Mouse (Mus musculus): ENCODE results near the gene Igfn1. TPM values are rescaled to one million over a fixed set of nuclear protein-coding genes. Genes with fewer than 3 reads are reported as not detected.

Igfn1 gene
- polyA plus RNA-seq, 1 experiment from 2014 or later = 0.04 TPM

GRCm38 (mm10) chr1:135929876-135930275 lies 76.3 kb downstream of the Igfn1 start:
- Histone ChIP-seq H3K4me1 (ENCODE audit: control insufficient read depth, insufficient read depth, low read length) (no peaks in the 10 kb centered on the region), H3K9ac (ENCODE audit: low read length) (no peak overlapping the region), H3K4me3 (ENCODE audit: low read depth, low read length) (no peak overlapping the region), H3K36me3 (ENCODE audit: control insufficient read depth, insufficient read depth, low read length) (no peaks in the 10 kb centered on the region), H3K27me3 (ENCODE audit: control insufficient read depth, insufficient read depth, low read length) (no peaks in the 10 kb centered on the region), H3K9me3 (ENCODE audit: control insufficient read depth, low read length) (no peaks in the 10 kb centered on the region), H3K4me2 (no peak overlapping the region), H3K27ac (ENCODE audit: low read depth, low read length) (no peak overlapping the region)
- DNase-seq (ENCODE audit: low spot score, missing footprints) (no peak), ATAC-seq (ENCODE audit: low FRiP score) (no peak)
- WGBS = 58% methylated on average over 3 of the region's 3 CpGs

GRCm38 (mm10) chr1:135925848-135926247 lies 80.3 kb downstream of the Igfn1 start:
- Histone ChIP-seq H3K9me3 (ENCODE audit: control insufficient read depth, low read length) (no peaks in the 10 kb centered on the region), H3K27me3 (ENCODE audit: control insufficient read depth, insufficient read depth, low read length) (peaks cover 3% of the 10 kb centered on the region; the same call in 1 of the 2 replicates), H3K27ac (ENCODE audit: low read depth, low read length) (no peak overlapping the region), H3K36me3 (ENCODE audit: control insufficient read depth, insufficient read depth, low read length) (no peaks in the 10 kb centered on the region), H3K9ac (ENCODE audit: low read length) (no peak overlapping the region), H3K4me3 (ENCODE audit: low read depth, low read length) (no peak overlapping the region), H3K4me1 (ENCODE audit: control insufficient read depth, insufficient read depth, low read length) (no peaks in the 10 kb centered on the region), H3K4me2 (no peak overlapping the region)
- 73% methylated on average over 5 of the region's 5 CpGs for WGBS
- ATAC-seq (ENCODE audit: low FRiP score) = no peak
- no peak for DNase-seq (ENCODE audit: low spot score, missing footprints)

GRCm38 (mm10) chr1:135924377-135924994 lies 81.7 kb downstream of the Igfn1 start:
- Histone ChIP-seq H3K36me3 (ENCODE audit: control insufficient read depth, insufficient read depth, low read length) (no peaks in the 10 kb centered on the region), H3K4me3 (ENCODE audit: low read depth, low read length) (no peak overlapping the region), H3K27me3 (ENCODE audit: control insufficient read depth, insufficient read depth, low read length) (peaks cover 16% of the 10 kb centered on the region), H3K4me1 (ENCODE audit: control insufficient read depth, insufficient read depth, low read length) (no peaks in the 10 kb centered on the region), H3K27ac (ENCODE audit: low read depth, low read length) (no peak overlapping the region), H3K4me2 (no peak overlapping the region), H3K9me3 (ENCODE audit: control insufficient read depth, low read length) (no peaks in the 10 kb centered on the region), H3K9ac (ENCODE audit: low read length) (no peak overlapping the region)
- ATAC-seq (ENCODE audit: low FRiP score) (no peak), DNase-seq (ENCODE audit: low spot score, missing footprints) (peak; percentile 35)
- WGBS = 77% methylated on average over 5 of the region's 5 CpGs

- Histone ChIP-seq H3K4me1 (ENCODE audit: control insufficient read depth, insufficient read depth, low read length) (peaks cover 5% of the 10 kb centered on the region; the same call in 1 of the 2 replicates), H3K9ac (ENCODE audit: low read length) (no peak overlapping the region), H3K4me3 (ENCODE audit: low read depth, low read length) (no peak overlapping the region), H3K27ac (ENCODE audit: low read depth, low read length) (no peak overlapping the region), H3K4me2 (no peak overlapping the region), H3K27me3 (ENCODE audit: control insufficient read depth, insufficient read depth, low read length) (peaks cover 28% of the 10 kb centered on the region), H3K36me3 (ENCODE audit: control insufficient read depth, insufficient read depth, low read length) (no peaks in the 10 kb centered on the region), H3K9me3 (ENCODE audit: control insufficient read depth, low read length) (no peaks in the 10 kb centered on the region)
- ATAC-seq (ENCODE audit: low FRiP score) (no peak), DNase-seq (ENCODE audit: low spot score, missing footprints) (no peak)
- WGBS = 80% methylated on average over 7 of the region's 7 CpGs
Observed at GRCm38 (mm10) chr1:135923229-135923628, 82.9 kb downstream of the Igfn1 start.

GRCm38 (mm10) chr1:135918644-135919407 lies 87.3 kb downstream of the Igfn1 start, which contains the start of gene Pkp1:
Gene Pkp1, minus strand, starts transcription at chr1:135919207.
- Histone ChIP-seq H3K9ac (ENCODE audit: low read length) (no peak within 1 kb of the TSS), H3K4me2 (peak within 1 kb of the TSS; percentile 30), H3K27ac (ENCODE audit: low read depth, low read length) (no peak within 1 kb of the TSS), H3K27me3 (ENCODE audit: control insufficient read depth, insufficient read depth, low read length) (peaks cover 43% of the 10 kb centered on the region), H3K9me3 (ENCODE audit: control insufficient read depth, low read length) (no peaks in the 10 kb centered on the region), H3K36me3 (ENCODE audit: control insufficient read depth, insufficient read depth, low read length) (no peaks in the 10 kb centered on the region), H3K4me1 (ENCODE audit: control insufficient read depth, insufficient read depth, low read length) (peaks cover 5% of the 10 kb centered on the region; the same call in 1 of the 2 replicates), H3K4me3 (ENCODE audit: low read depth, low read length) (peak within 1 kb of the TSS; percentile 5; the same call in 1 of the 2 replicates)
- DNase-seq (ENCODE audit: low spot score, missing footprints) (peak; percentile 87), ATAC-seq (ENCODE audit: low FRiP score) (no peak)
- WGBS = under 1% methylated on average over 67 of the region's 67 CpGs

GRCm38 (mm10) chr1:135917206-135917605 lies 88.9 kb downstream of the Igfn1 start:
- Histone ChIP-seq H3K9me3 (ENCODE audit: control insufficient read depth, low read length) (no peaks in the 10 kb centered on the region), H3K27me3 (ENCODE audit: control insufficient read depth, insufficient read depth, low read length) (peaks cover 43% of the 10 kb centered on the region), H3K4me3 (ENCODE audit: low read depth, low read length) (no peak overlapping the region), H3K9ac (ENCODE audit: low read length) (no peak overlapping the region), H3K27ac (ENCODE audit: low read depth, low read length) (no peak overlapping the region), H3K4me2 (no peak overlapping the region), H3K4me1 (ENCODE audit: control insufficient read depth, insufficient read depth, low read length) (peaks cover 5% of the 10 kb centered on the region; the same call in 1 of the 2 replicates), H3K36me3 (ENCODE audit: control insufficient read depth, insufficient read depth, low read length) (no peaks in the 10 kb centered on the region)
- DNase-seq (ENCODE audit: low spot score, missing footprints) = no peak
- WGBS = 2% methylated on average over 5 of the region's 5 CpGs
- ATAC-seq (ENCODE audit: low FRiP score) = no peak

GRCm38 (mm10) chr1:135916486-135917058 lies 89.6 kb downstream of the Igfn1 start:
- Histone ChIP-seq H3K27me3 (ENCODE audit: control insufficient read depth, insufficient read depth, low read length) (peaks cover 43% of the 10 kb centered on the region), H3K4me2 (no peak overlapping the region), H3K4me3 (ENCODE audit: low read depth, low read length) (no peak overlapping the region), H3K4me1 (ENCODE audit: control insufficient read depth, insufficient read depth, low read length) (peaks cover 5% of the 10 kb centered on the region; the same call in 1 of the 2 replicates), H3K27ac (ENCODE audit: low read depth, low read length) (no peak overlapping the region), H3K9me3 (ENCODE audit: control insufficient read depth, low read length) (no peaks in the 10 kb centered on the region), H3K9ac (ENCODE audit: low read length) (no peak overlapping the region), H3K36me3 (ENCODE audit: control insufficient read depth, insufficient read depth, low read length) (no peaks in the 10 kb centered on the region)
- no peak for ATAC-seq (ENCODE audit: low FRiP score)
- WGBS = 33% methylated on average over 5 of the region's 5 CpGs
- DNase-seq (ENCODE audit: low spot score, missing footprints) = peak; percentile 17

- H3K9ac ChIP-seq (ENCODE audit: low read length) = no peak overlapping the region
- 81% methylated on average over 4 of the region's 4 CpGs for WGBS
- no peak for DNase-seq (ENCODE audit: low spot score, missing footprints)
Observed at GRCm38 (mm10) chr1:135913657-135914056, 92.5 kb downstream of the Igfn1 start.

GRCm38 (mm10) chr1:135909381-135909780 lies 96.8 kb downstream of the Igfn1 start:
- ATAC-seq (ENCODE audit: low FRiP score) = no peak
- 12% methylated on average over 6 of the region's 6 CpGs for WGBS
- H3K27ac ChIP-seq (ENCODE audit: low read depth, low read length) = no peak overlapping the region
- no peak overlapping the region for H3K4me2 ChIP-seq
- no peaks in the 10 kb centered on the region for H3K4me1 ChIP-seq (ENCODE audit: control insufficient read depth, insufficient read depth, low read length)
- no peak overlapping the region for H3K9ac ChIP-seq (ENCODE audit: low read length)
- H3K4me3 ChIP-seq (ENCODE audit: low read depth, low read length) = no peak overlapping the region
- no peak for DNase-seq (ENCODE audit: low spot score, missing footprints)
- no peaks in the 10 kb centered on the region for H3K27me3 ChIP-seq (ENCODE audit: control insufficient read depth, insufficient read depth, low read length)
- H3K36me3 ChIP-seq (ENCODE audit: control insufficient read depth, insufficient read depth, low read length) = no peaks in the 10 kb centered on the region
- H3K9me3 ChIP-seq (ENCODE audit: control insufficient read depth, low read length) = no peaks in the 10 kb centered on the region

More at GRCm38 (mm10) chr1:135913657-135914056, 92.5 kb downstream of the Igfn1 start:
- Histone ChIP-seq H3K4me2 (no peak overlapping the region), H3K36me3 (ENCODE audit: control insufficient read depth, insufficient read depth, low read length) (no peaks in the 10 kb centered on the region), H3K27ac (ENCODE audit: low read depth, low read length) (no peak overlapping the region), H3K27me3 (ENCODE audit: control insufficient read depth, insufficient read depth, low read length) (peaks cover 20% of the 10 kb centered on the region), H3K9me3 (ENCODE audit: control insufficient read depth, low read length) (no peaks in the 10 kb centered on the region), H3K4me3 (ENCODE audit: low read depth, low read length) (no peak overlapping the region), H3K4me1 (ENCODE audit: control insufficient read depth, insufficient read depth, low read length) (peaks cover 1% of the 10 kb centered on the region; the same call in 1 of the 2 replicates)
- no peak for ATAC-seq (ENCODE audit: low FRiP score)
